Mouse (Mus musculus): ENCODE results near the gene Sobp. TPM values are rescaled to one million over a fixed set of nuclear protein-coding genes. Genes with fewer than 3 reads are reported as not detected.
A peak's percentile ranks its signal among the peaks of the same experiment; 100 is the strongest.

The Sobp gene
- polyA plus RNA-seq, 1 experiment from 2014 or later = 10.0 TPM

DNA sequence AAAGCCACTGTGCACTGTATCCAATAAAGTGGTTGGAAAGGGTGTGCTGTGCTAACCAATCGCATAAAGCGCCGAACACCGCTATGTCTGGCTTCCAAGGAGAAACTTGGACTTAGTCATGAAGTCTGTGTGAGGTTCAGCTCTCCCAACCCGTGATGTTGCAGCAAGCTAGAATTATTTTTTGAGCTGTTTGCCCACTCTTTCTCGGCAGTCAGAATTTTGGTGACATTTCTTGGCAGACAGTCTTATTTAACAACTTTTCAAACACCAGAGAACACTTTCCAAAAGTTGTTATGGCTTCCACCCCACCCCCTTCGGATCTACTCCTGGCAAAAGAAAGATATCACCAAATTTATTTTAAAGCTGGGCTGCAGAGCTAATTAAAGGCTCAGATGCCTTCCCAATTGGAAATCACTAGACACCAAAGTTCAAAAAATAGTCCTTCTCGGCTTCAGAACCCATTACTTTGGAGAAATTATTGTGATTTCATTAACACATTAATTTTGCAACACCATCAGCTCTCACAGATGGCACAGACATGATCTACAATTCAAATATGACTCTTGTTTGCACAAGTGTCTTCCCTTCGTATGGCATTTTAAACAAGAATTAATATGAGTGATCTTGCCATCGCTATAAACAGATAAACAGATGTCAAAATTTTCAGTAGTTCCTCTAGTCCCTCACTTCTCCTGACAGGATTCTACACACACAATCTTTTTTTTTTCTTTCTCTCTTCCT, 150.7 kb downstream of the Sobp start:
- Histone ChIP-seq H3K9ac (replicated peaks) (no peak overlapping the region), H3K9me3 (replicated peaks) (no peaks in the 10 kb centered on the region), H3K4me1 (peaks cover 36% of the 10 kb centered on the region), H3K4me3 (replicated peaks) (no peak overlapping the region), H3K27me3 (replicated peaks) (peaks cover 4% of the 10 kb centered on the region; the same call in 1 of the 2 replicates), H3K4me2 (no peak overlapping the region), H3K36me3 (no peaks in the 10 kb centered on the region), H3K27ac (replicated peaks) (no peak overlapping the region)
- no peak for ATAC-seq (ENCODE audit: low FRiP score)
- 77% methylated on average over 10 of the region's 10 CpGs for WGBS

- Histone ChIP-seq H3K4me3 (replicated peaks) (peak overlapping the region; percentile 47), H3K27ac (replicated peaks) (no peak overlapping the region)
- ATAC-seq (ENCODE audit: low FRiP score) = peak; percentile 22; the same call in 1 of the 2 replicates
These were observed 152.1 kb downstream of the Sobp start for GRCm38 (mm10) chr10:43022190-43022761.

GRCm38 (mm10) chr10:43021512-43022116, 152.7 kb downstream of the Sobp start:
- peaks cover 18% of the 10 kb centered on the region for H3K4me1 ChIP-seq
- no peak overlapping the region for H3K27ac ChIP-seq (replicated peaks)
- WGBS = under 1% methylated on average over 59 of the region's 69 CpGs
- no peaks in the 10 kb centered on the region for H3K36me3 ChIP-seq
- peak; percentile 70 for ATAC-seq (ENCODE audit: low FRiP score)
- H3K4me2 ChIP-seq = peak overlapping the region; percentile 89
- no peaks in the 10 kb centered on the region for H3K9me3 ChIP-seq (replicated peaks)
- peak overlapping the region; percentile 47 for H3K4me3 ChIP-seq (replicated peaks)
- H3K9ac ChIP-seq (replicated peaks) = peak overlapping the region; percentile 48
- H3K27me3 ChIP-seq (replicated peaks) = peaks cover 4% of the 10 kb centered on the region; the same call in 1 of the 2 replicates

More at GRCm38 (mm10) chr10:43022190-43022761, 152.1 kb downstream of the Sobp start:
- peak overlapping the region; percentile 89 for H3K4me2 ChIP-seq
- peaks cover 4% of the 10 kb centered on the region; the same call in 1 of the 2 replicates for H3K27me3 ChIP-seq (replicated peaks)
- WGBS = 8% methylated on average over 29 of the region's 29 CpGs
- H3K36me3 ChIP-seq = no peaks in the 10 kb centered on the region
- peak overlapping the region; percentile 48 for H3K9ac ChIP-seq (replicated peaks)
- H3K4me1 ChIP-seq = peaks cover 24% of the 10 kb centered on the region
- no peaks in the 10 kb centered on the region for H3K9me3 ChIP-seq (replicated peaks)

- WGBS = 9% methylated on average over 33 of the region's 35 CpGs
- Histone ChIP-seq H3K9ac (replicated peaks) (peak overlapping the region; percentile 48), H3K4me1 (peaks cover 18% of the 10 kb centered on the region), H3K4me2 (peak overlapping the region; percentile 89), H3K4me3 (replicated peaks) (peak overlapping the region; percentile 47), H3K36me3 (no peaks in the 10 kb centered on the region), H3K9me3 (replicated peaks) (no peaks in the 10 kb centered on the region), H3K27ac (replicated peaks) (no peak overlapping the region), H3K27me3 (replicated peaks) (peaks cover 4% of the 10 kb centered on the region; the same call in 1 of the 2 replicates)
- peak; percentile 7; the same call in 1 of the 2 replicates for ATAC-seq (ENCODE audit: low FRiP score)
These were observed 153.3 kb downstream of the Sobp start for GRCm38 (mm10) chr10:43021017-43021416.

- no peak overlapping the region for H3K4me2 ChIP-seq
- no peaks in the 10 kb centered on the region for H3K36me3 ChIP-seq
- no peak for ATAC-seq (ENCODE audit: low FRiP score)
- no peaks in the 10 kb centered on the region for H3K4me1 ChIP-seq
- H3K27me3 ChIP-seq (replicated peaks) = no peaks in the 10 kb centered on the region
- H3K9me3 ChIP-seq (replicated peaks) = no peaks in the 10 kb centered on the region
- 79% methylated on average over 5 of the region's 5 CpGs for WGBS
- no peak overlapping the region for H3K9ac ChIP-seq (replicated peaks)
- H3K27ac ChIP-seq (replicated peaks) = no peak overlapping the region
- no peak overlapping the region for H3K4me3 ChIP-seq (replicated peaks)
These were observed 159.5 kb downstream of the Sobp start for GRCm38 (mm10) chr10:43014782-43015181.

GRCm38 (mm10) chr10:43014358-43014757, 160.0 kb downstream of the Sobp start:
- Histone ChIP-seq H3K9ac (replicated peaks) (no peak overlapping the region), H3K27me3 (replicated peaks) (no peaks in the 10 kb centered on the region), H3K4me3 (replicated peaks) (no peak overlapping the region), H3K4me1 (no peaks in the 10 kb centered on the region), H3K9me3 (replicated peaks) (no peaks in the 10 kb centered on the region), H3K36me3 (no peaks in the 10 kb centered on the region), H3K27ac (replicated peaks) (no peak overlapping the region), H3K4me2 (no peak overlapping the region)
- WGBS = 90% methylated on average over 4 of the region's 4 CpGs
- no peak for ATAC-seq (ENCODE audit: low FRiP score)

GRCm38 (mm10) chr10:43008116-43008515, 166.2 kb downstream of the Sobp start:
- H3K4me3 ChIP-seq (replicated peaks) = no peak overlapping the region
- 57% methylated on average over 11 of the region's 11 CpGs for WGBS

DNA sequence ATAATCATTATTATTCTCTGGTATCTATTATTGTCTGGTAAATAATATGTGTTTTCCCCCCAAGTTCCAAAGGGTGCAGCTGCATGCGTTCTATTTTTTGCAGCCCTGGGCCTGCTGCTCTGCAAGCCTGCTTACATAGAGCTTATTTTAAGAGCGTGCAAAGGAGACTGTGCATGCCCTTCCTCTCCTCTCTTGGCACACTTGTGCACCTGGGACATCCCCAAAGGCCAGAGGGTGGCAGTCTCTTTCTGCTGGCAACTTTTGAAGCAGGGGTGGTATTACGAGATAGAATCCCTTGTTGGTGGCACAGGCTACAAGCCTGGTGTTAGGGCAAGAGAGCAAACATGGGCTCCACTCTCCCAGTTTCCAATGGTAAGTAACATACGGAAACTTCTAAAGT, 167.8 kb downstream of the Sobp start:
- Histone ChIP-seq H3K36me3 (no peaks in the 10 kb centered on the region), H3K27me3 (replicated peaks) (no peaks in the 10 kb centered on the region), H3K4me2 (no peak overlapping the region), H3K4me3 (replicated peaks) (no peak overlapping the region), H3K9me3 (replicated peaks) (no peaks in the 10 kb centered on the region), H3K27ac (replicated peaks) (no peak overlapping the region), H3K9ac (replicated peaks) (no peak overlapping the region), H3K4me1 (peaks cover 20% of the 10 kb centered on the region)
- WGBS = 74% methylated on average over 4 of the region's 4 CpGs
- ATAC-seq (ENCODE audit: low FRiP score) = no peak

More at GRCm38 (mm10) chr10:43008116-43008515, 166.2 kb downstream of the Sobp start:
- H3K27ac ChIP-seq (replicated peaks) = no peak overlapping the region
- H3K36me3 ChIP-seq = no peaks in the 10 kb centered on the region
- no peaks in the 10 kb centered on the region for H3K9me3 ChIP-seq (replicated peaks)
- H3K4me1 ChIP-seq = peaks cover 9% of the 10 kb centered on the region; the same call in 1 of the 2 replicates
- ATAC-seq (ENCODE audit: low FRiP score) = no peak
- H3K9ac ChIP-seq (replicated peaks) = no peak overlapping the region
- H3K27me3 ChIP-seq (replicated peaks) = no peaks in the 10 kb centered on the region
- H3K4me2 ChIP-seq = no peak overlapping the region

DNA sequence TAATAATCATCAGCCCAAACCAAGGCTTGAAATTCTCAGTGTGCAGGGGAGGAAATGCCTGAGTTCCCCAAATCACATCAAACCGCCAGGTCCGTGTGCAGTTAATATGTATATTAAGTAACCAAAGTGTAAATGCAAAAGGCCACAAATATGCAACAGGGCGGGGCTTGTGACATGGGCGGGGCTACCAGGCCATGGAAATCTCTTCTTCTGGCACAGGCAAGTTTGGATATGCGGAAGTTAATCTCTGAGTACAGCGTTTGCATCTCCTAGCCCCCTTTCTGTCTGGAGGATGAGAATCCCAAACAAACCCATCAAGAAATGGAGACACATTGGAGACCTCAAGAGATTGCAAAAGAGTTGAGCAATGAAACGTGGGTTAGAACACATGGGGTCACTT, 168.7 kb downstream of the Sobp start:
- H3K9ac ChIP-seq (replicated peaks) = no peak overlapping the region
- H3K27ac ChIP-seq (replicated peaks) = no peak overlapping the region
- H3K27me3 ChIP-seq (replicated peaks) = no peaks in the 10 kb centered on the region
- H3K4me1 ChIP-seq = peaks cover 20% of the 10 kb centered on the region
- no peaks in the 10 kb centered on the region for H3K36me3 ChIP-seq
- ATAC-seq (ENCODE audit: low FRiP score) = no peak
- no peaks in the 10 kb centered on the region for H3K9me3 ChIP-seq (replicated peaks)
- 89% methylated on average over 7 of the region's 7 CpGs for WGBS
- no peak overlapping the region for H3K4me2 ChIP-seq
- no peak overlapping the region for H3K4me3 ChIP-seq (replicated peaks)

- no peak overlapping the region for H3K4me3 ChIP-seq (replicated peaks)
- H3K4me1 ChIP-seq = peaks cover 20% of the 10 kb centered on the region
- no peak overlapping the region for H3K4me2 ChIP-seq
- no peaks in the 10 kb centered on the region for H3K27me3 ChIP-seq (replicated peaks)
- no peak for ATAC-seq (ENCODE audit: low FRiP score)
- H3K9ac ChIP-seq (replicated peaks) = no peak overlapping the region
- H3K27ac ChIP-seq (replicated peaks) = no peak overlapping the region
- no peaks in the 10 kb centered on the region for H3K36me3 ChIP-seq
- no peaks in the 10 kb centered on the region for H3K9me3 ChIP-seq (replicated peaks)
- WGBS = 84% methylated on average over 4 of the region's 4 CpGs
These were observed 169.3 kb downstream of the Sobp start for GRCm38 (mm10) chr10:43005031-43005430.

- ATAC-seq (ENCODE audit: low FRiP score) = no peak
- Histone ChIP-seq H3K4me3 (replicated peaks) (no peak overlapping the region), H3K36me3 (no peaks in the 10 kb centered on the region), H3K27me3 (replicated peaks) (no peaks in the 10 kb centered on the region), H3K9me3 (replicated peaks) (no peaks in the 10 kb centered on the region), H3K4me1 (peaks cover 20% of the 10 kb centered on the region), H3K27ac (replicated peaks) (no peak overlapping the region), H3K4me2 (no peak overlapping the region), H3K9ac (replicated peaks) (no peak overlapping the region)
- 93% methylated on average over 16 of the region's 16 CpGs for WGBS
These were observed 170.1 kb downstream of the Sobp start for GRCm38 (mm10) chr10:43004174-43004734.
